Mouse (Mus musculus) left cerebral cortex, adult 8-10 months (tissue): ENCODE results near the gene Sh3glb2. TPM values are rescaled to one million over a fixed set of nuclear protein-coding genes. Genes with fewer than 3 reads are reported as not detected.

Experiments
- DNase-seq, 2 experiments: peaks; one replicate each; pipeline ENCODE4 v3.0.0; 2022; ENCODE audit warnings: low spot score in 2 of 2
- microRNA-seq, 2 experiments: library from miRNA; unstranded; fragments of <30 nt; microRNA quantifications; one replicate each; pipeline ENCODE4 v1.2.0; 2022
- total RNA-seq, 4 experiments: library from RNA; stranded (reverse); gene quantifications; 2 replicates each; pipeline ENCODE4 v1.2.4; 2022

The Sh3glb2 gene
- total RNA-seq, 4 experiments from 2014 or later: 279 to 301 (median 286) TPM

GRCm38 (mm10) chr2:30342061-30342460 lies 17.1 kb downstream of the Sh3glb2 start:
- DNase-seq: no peak

- no peak for DNase-seq
Observed at GRCm38 (mm10) chr2:30337179-30337578, 22.0 kb downstream of the Sh3glb2 start.

GRCm38 (mm10) chr2:30336174-30336915 lies 22.8 kb downstream of the Sh3glb2 start:
- no peak for DNase-seq

GRCm38 (mm10) chr2:30335324-30335723 lies 23.8 kb downstream of the Sh3glb2 start:
- DNase-seq: no peak

- no peak for DNase-seq
Observed at GRCm38 (mm10) chr2:30328791-30329190, 30.3 kb downstream of the Sh3glb2 start.

- DNase-seq: no peak
Observed at GRCm38 (mm10) chr2:30327276-30327675, 31.9 kb downstream of the Sh3glb2 start.

- no peak for DNase-seq
Observed at GRCm38 (mm10) chr2:30325296-30325695, 33.8 kb downstream of the Sh3glb2 start.

GRCm38 (mm10) chr2:30323111-30323510 lies 36.0 kb downstream of the Sh3glb2 start:
- no peak for DNase-seq

- DNase-seq: no peak
Observed at GRCm38 (mm10) chr2:30319260-30319659, 39.9 kb downstream of the Sh3glb2 start.

- no peak for DNase-seq
Observed at GRCm38 (mm10) chr2:30316955-30317354, 42.2 kb downstream of the Sh3glb2 start.

GRCm38 (mm10) chr2:30316136-30316535 lies 43.0 kb downstream of the Sh3glb2 start:
- DNase-seq: no peak

- DNase-seq: no peak
Observed at GRCm38 (mm10) chr2:30311481-30311880, 47.7 kb downstream of the Sh3glb2 start.

- DNase-seq: no peak
Observed at GRCm38 (mm10) chr2:30309351-30309750, 49.8 kb downstream of the Sh3glb2 start.

GRCm38 (mm10) chr2:30306087-30306486 lies 53.0 kb downstream of the Sh3glb2 start:
- no peak for DNase-seq

GRCm38 (mm10) chr2:30299966-30300365 lies 59.2 kb downstream of the Sh3glb2 start:
- no peak for DNase-seq

- no peak for DNase-seq
Observed at GRCm38 (mm10) chr2:30299525-30299924, 59.6 kb downstream of the Sh3glb2 start.

Small RNA genes within 50 kb of the gene (microRNA-seq; reads per million reads assigned to microRNA genes)
- 0 reads per million in 2 experiments for gene Gm47292

Other genes with a start within 250 kb of the Sh3glb2 start
- 100 to 1,000 TPM; 141 to 144 (median 142) TPM for gene Zer1, start 234.8 kb downstream of the Sh3glb2 start, total RNA-seq
- gene Tbc1d13, start 225.6 kb downstream of the Sh3glb2 start, total RNA-seq: 10 to 100 TPM; 46.3 to 59.3 (median 49.1) TPM
- 10 to 100 TPM; 18.8 to 23.6 (median 22.9) TPM for gene Endog, start 187.8 kb downstream of the Sh3glb2 start, total RNA-seq
- gene Spout1, start 180.9 kb downstream of the Sh3glb2 start, total RNA-seq: 10 to 100 TPM; 30.7 to 36.2 (median 31.6) TPM
- gene Kyat1, start 153.5 kb downstream of the Sh3glb2 start, total RNA-seq: 10 to 100 TPM; 15.3 to 16.8 (median 16.1) TPM
- 10 to 100 TPM; 59.1 to 67.0 (median 61.5) TPM for gene Lrrc8a, start 121.6 kb downstream of the Sh3glb2 start, total RNA-seq
- 1 to 10 TPM; 3.8 to 8.8 (median 5.5) TPM for gene Gm28035, start 118.8 kb downstream of the Sh3glb2 start, total RNA-seq
- gene Phyhd1, start 93.1 kb downstream of the Sh3glb2 start, total RNA-seq: 10 to 100 TPM; 16.6 to 22.2 (median 19.5) TPM
- not detected for gene Gm28038, start 78.3 kb downstream of the Sh3glb2 start, total RNA-seq
- gene Dolk, start 73.0 kb downstream of the Sh3glb2 start, total RNA-seq: 10 to 100 TPM; 23.3 to 27.7 (median 25.2) TPM
- 10 to 100 TPM; 16.7 to 23.0 (median 19.6) TPM for gene Nup188, start 72.9 kb downstream of the Sh3glb2 start, total RNA-seq
- gene Miga2, start 4.9 kb upstream of the Sh3glb2 start, total RNA-seq: 100 to 1,000 TPM; 106 to 121 (median 108) TPM
- gene Dolpp1, start 32.9 kb upstream of the Sh3glb2 start, total RNA-seq: 10 to 100 TPM; 22.2 to 30.1 (median 27.3) TPM
- 10 to 100 TPM; 52.0 to 65.8 (median 62.6) TPM for gene Crat, start 56.5 kb upstream of the Sh3glb2 start, total RNA-seq
- 100 to 1,000 TPM; 174 to 191 (median 186) TPM for gene Ptpa, start 56.7 kb upstream of the Sh3glb2 start, total RNA-seq
- 10 to 100 TPM; 18.3 to 21.6 (median 19.8) TPM for gene Ier5l, start 114.9 kb upstream of the Sh3glb2 start, total RNA-seq
- gene Cstad, start 235.7 kb upstream of the Sh3glb2 start, total RNA-seq: 1 to 10 TPM; 6.1 to 8.8 (median 8.0) TPM